Mouse (Mus musculus) spleen, adult 2 months (tissue): ENCODE data around the gene Patl2.

Experiments used
- CTCF ChIP-seq: fragments of 200-500 bp; IDR thresholded peaks from 2 replicates; pipeline ENCODE4 v1.5.1; 2011; ENCODE audit warnings: mild to moderate bottlenecking, inconsistent platforms; ENCODE audit not compliant: insufficient read depth, insufficient read length, insufficient replicate concordance; ENCODE audit errors: extremely low read depth
- POLR2A ChIP-seq: fragments of 200-500 bp; IDR thresholded peaks from 2 replicates; pipeline ENCODE4 v1.6.1; 2011; ENCODE audit warnings: low read depth, low read length, inconsistent platforms

- no peak for TF ChIP-seq POLR2A
- TF ChIP-seq CTCF: no peak
These were observed 35.8 kb upstream of the Patl2 start for GRCm38 (mm10) chr2:122221798-122222197.
